Mouse (Mus musculus) cerebellum, adult 9-10 months (tissue): ENCODE data around the gene Ppy.
A peak's percentile ranks its signal among the peaks of the same experiment; 100 is the strongest.

ENCODE experiments used
- DNase-seq: peaks from one replicate; pipeline ENCODE4 v3.0.0; 2022

The Ppy gene

GRCm38 (mm10) chr11:102101219-102101618, at the start of gene Ppy:
TSS of gene Ppy (minus strand) at chr11:102101319.
- no peak for DNase-seq

- no peak for DNase-seq
These were observed 46.3 kb upstream of the Ppy start for GRCm38 (mm10) chr11:102147213-102147989.

- DNase-seq = no peak
These were observed 45.4 kb upstream of the Ppy start for GRCm38 (mm10) chr11:102146531-102146930.

- no peak for DNase-seq
These were observed 44.9 kb upstream of the Ppy start for GRCm38 (mm10) chr11:102146005-102146404.

- DNase-seq = no peak
These were observed 44.4 kb upstream of the Ppy start, which contains the start of gene Nags for GRCm38 (mm10) chr11:102145471-102146001. TSS of gene Nags (plus strand) at chr11:102145513.

- DNase-seq = no peak
These were observed 43.9 kb upstream of the Ppy start for GRCm38 (mm10) chr11:102144957-102145470.

GRCm38 (mm10) chr11:102142355-102142754, 41.2 kb upstream of the Ppy start:
- DNase-seq = no peak

- DNase-seq = peak; percentile 71
These were observed 39.4 kb upstream of the Ppy start for GRCm38 (mm10) chr11:102140508-102140907.

GRCm38 (mm10) chr11:102138447-102138740, 37.3 kb upstream of the Ppy start:
- peak; percentile 70 for DNase-seq

- DNase-seq = no peak
These were observed 36.7 kb upstream of the Ppy start for GRCm38 (mm10) chr11:102137625-102138446.

GRCm38 (mm10) chr11:102134516-102134915, 33.4 kb upstream of the Ppy start:
- no peak for DNase-seq

GRCm38 (mm10) chr11:102117386-102117785, 16.3 kb upstream of the Ppy start:
- no peak for DNase-seq

- no peak for DNase-seq
These were observed 15.1 kb upstream of the Ppy start for GRCm38 (mm10) chr11:102116241-102116640.

GRCm38 (mm10) chr11:102111576-102111975, 10.5 kb upstream of the Ppy start:
- DNase-seq = no peak

- DNase-seq = no peak
These were observed 6.6 kb upstream of the Ppy start, which contains the start of gene Pyy for GRCm38 (mm10) chr11:102107732-102108131. TSS of gene Pyy (minus strand) at chr11:102107832.

GRCm38 (mm10) chr11:102106911-102107310, 5.8 kb upstream of the Ppy start:
- DNase-seq = no peak

- peak; percentile 68 for DNase-seq
These were observed 1.6 kb upstream of the Ppy start for GRCm38 (mm10) chr11:102102485-102103258.

- peak; percentile 61 for DNase-seq
These were observed 4.2 kb downstream of the Ppy start for GRCm38 (mm10) chr11:102096887-102097391.

GRCm38 (mm10) chr11:102096446-102096845, 4.7 kb downstream of the Ppy start:
- no peak for DNase-seq

- DNase-seq = no peak
These were observed 5.4 kb downstream of the Ppy start for GRCm38 (mm10) chr11:102095676-102096075.

GRCm38 (mm10) chr11:102089088-102089808, 11.9 kb downstream of the Ppy start:
- peak; percentile 78 for DNase-seq
